Mouse (Mus musculus): ENCODE results near the gene Midn. TPM values are rescaled to one million over a fixed set of nuclear protein-coding genes. Genes with fewer than 3 reads are reported as not detected.

Gene Midn
- total and polyA plus RNA-seq, 3 experiments = 8.1 to 26.7 TPM; not detected in 1

GRCm38 (mm10) chr10:80139975-80140665 lies 8.0 kb upstream of the Midn start:
- peak overlapping the region; percentile 89 for H3K9ac ChIP-seq (ENCODE audit: control insufficient read depth, low read depth, low read length, poor library complexity, severe bottlenecking)
- peaks cover 29% of the 10 kb centered on the region for H3K79me2 ChIP-seq (ENCODE audit: control insufficient read depth, insufficient read depth, low read length, poor library complexity)
- peaks cover 0 to 8% of the 10 kb centered on the region in 2 experiments; a peak in 2 of 4 replicates for H3K36me3 ChIP-seq (ENCODE audit: control insufficient read depth in 1 of 2, insufficient read depth in 2 of 2, low read length in 2 of 2)
- H3K4me3 ChIP-seq (ENCODE audit: control insufficient read depth in 1 of 2, insufficient read depth in 1 of 2, low read depth in 2 of 2, low read length in 2 of 2) = peak overlapping the region; percentile 74 to 80
- H3K4me1 ChIP-seq (ENCODE audit: control insufficient read depth in 1 of 2, insufficient read depth in 2 of 2, low read length in 2 of 2) = peaks cover 0 to 25% of the 10 kb centered on the region in 2 experiments; a peak in 3 of 4 replicates
- H3K27me3 ChIP-seq (ENCODE audit: control insufficient read depth in 1 of 2, insufficient read depth in 2 of 2, low read length in 2 of 2) = no peaks in the 10 kb centered on the region
- peak overlapping the region; percentile 96 for H3K27ac ChIP-seq (ENCODE audit: control insufficient read depth, low read depth, low read length)
- TF ChIP-seq ZNF384 (IDR thresholded peaks at IDR 0.05; ENCODE audit: low read depth, low read length) (peak; percentile 51; the same call in 1 of the 2 replicates), ETS1 (IDR thresholded peaks at IDR 0.05; ENCODE audit: low read depth, low read length) (no peak)
- DNase-seq (ENCODE audit: low read depth, low spot score) = peak; percentile 38
- no peaks in the 10 kb centered on the region for H3K9me3 ChIP-seq (replicated peaks; ENCODE audit: insufficient read depth, low read length)

GRCm38 (mm10) chr10:80140666-80141035 lies 7.4 kb upstream of the Midn start, which contains the start of gene Cbarp:
Cbarp (minus strand) TSS chr10:80140835.
- TF ChIP-seq ETS1 (IDR thresholded peaks at IDR 0.05; ENCODE audit: low read depth, low read length) (0 out of 2 replicates have a peak, but pooled peaks have one; percentile 32), ZC3H11A (IDR thresholded peaks at IDR 0.05; ENCODE audit: low read depth, low read length) (no peak)
- peak within 1 kb of the TSS; percentile 96 for H3K27ac ChIP-seq (ENCODE audit: control insufficient read depth, low read depth, low read length)
- H3K9me3 ChIP-seq (replicated peaks; ENCODE audit: insufficient read depth, low read length) = no peaks in the 10 kb centered on the region
- peak; percentile 76 for DNase-seq (ENCODE audit: low read depth, low spot score)
- H3K4me1 ChIP-seq (ENCODE audit: control insufficient read depth in 1 of 2, insufficient read depth in 2 of 2, low read length in 2 of 2) = peaks cover 0 to 30% of the 10 kb centered on the region in 2 experiments; a peak in 3 of 4 replicates
- H3K79me2 ChIP-seq (ENCODE audit: control insufficient read depth, insufficient read depth, low read length, poor library complexity) = peaks cover 29% of the 10 kb centered on the region
- H3K27me3 ChIP-seq (ENCODE audit: control insufficient read depth in 1 of 2, insufficient read depth in 2 of 2, low read length in 2 of 2) = no peaks in the 10 kb centered on the region
- peaks cover 0 to 10% of the 10 kb centered on the region in 2 experiments; a peak in 2 of 4 replicates for H3K36me3 ChIP-seq (ENCODE audit: control insufficient read depth in 1 of 2, insufficient read depth in 2 of 2, low read length in 2 of 2)
- H3K4me3 ChIP-seq (ENCODE audit: control insufficient read depth in 1 of 2, insufficient read depth in 1 of 2, low read depth in 2 of 2, low read length in 2 of 2) = peak within 1 kb of the TSS; percentile 77 to 80
- peak within 1 kb of the TSS; percentile 89 for H3K9ac ChIP-seq (ENCODE audit: control insufficient read depth, low read depth, low read length, poor library complexity, severe bottlenecking)

- Histone ChIP-seq H3K4me1 (ENCODE audit: control insufficient read depth in 1 of 2, insufficient read depth in 2 of 2, low read length in 2 of 2) (peaks cover 0 to 34% of the 10 kb centered on the region in 2 experiments; a peak in 3 of 4 replicates), H3K27ac (ENCODE audit: control insufficient read depth, low read depth, low read length) (peak overlapping the region; percentile 96), H3K79me2 (ENCODE audit: control insufficient read depth, insufficient read depth, low read length, poor library complexity) (peaks cover 29% of the 10 kb centered on the region), H3K27me3 (ENCODE audit: control insufficient read depth in 1 of 2, insufficient read depth in 2 of 2, low read length in 2 of 2) (no peaks in the 10 kb centered on the region), H3K9ac (ENCODE audit: control insufficient read depth, low read depth, low read length, poor library complexity, severe bottlenecking) (peak overlapping the region; percentile 89), H3K9me3 (replicated peaks; ENCODE audit: insufficient read depth, low read length) (no peaks in the 10 kb centered on the region), H3K36me3 (ENCODE audit: control insufficient read depth in 1 of 2, insufficient read depth in 2 of 2, low read length in 2 of 2) (peaks cover 0 to 16% of the 10 kb centered on the region in 2 experiments; a peak in 2 of 4 replicates), H3K4me3 (ENCODE audit: control insufficient read depth in 1 of 2, insufficient read depth in 1 of 2, low read depth in 2 of 2, low read length in 2 of 2) (peak overlapping the region; percentile 74 to 80)
- DNase-seq (ENCODE audit: low read depth, low spot score) = peak; percentile 99
- TF ChIP-seq MAZ (IDR thresholded peaks at IDR 0.05; ENCODE audit: low read depth, low read length) (peak; percentile 98), HCFC1 (IDR thresholded peaks at IDR 0.05; ENCODE audit: low read depth, low read length) (peak; percentile 92), USF1 (IDR thresholded peaks at IDR 0.05; ENCODE audit: low read depth, low read length) (0 out of 2 replicates have a peak, but pooled peaks have one; percentile 24), NELFE (IDR thresholded peaks at IDR 0.05; ENCODE audit: low read depth, low read length) (peak; percentile 89), BHLHE40 (IDR thresholded peaks at IDR 0.05; ENCODE audit: borderline replicate concordance, low read depth, low read length) (peak; percentile 77), ZC3H11A (IDR thresholded peaks at IDR 0.05; ENCODE audit: low read depth, low read length) (peak; percentile 68), ZNF384 (IDR thresholded peaks at IDR 0.05; ENCODE audit: low read depth, low read length) (no peak), JUND (IDR thresholded peaks at IDR 0.05; ENCODE audit: low read depth, low read length) (peak; percentile 30; the same call in 1 of the 2 replicates), MYB (IDR thresholded peaks at IDR 0.05; ENCODE audit: low read depth, low read length) (no peak), POLR2AphosphoS5 (IDR thresholded peaks at IDR 0.05; ENCODE audit: borderline replicate concordance, low read depth, low read length) (no peak), EP300 (IDR thresholded peaks at IDR 0.05; ENCODE audit: low read depth in 1 of 2, low read length in 2 of 2) (peak in 1 of 2 experiments; percentile 37; a peak in 1 of 4 replicates), TBP (IDR thresholded peaks at IDR 0.05; ENCODE audit: low read depth, low read length) (peak; percentile 63; the same call in 1 of the 2 replicates), CHD1 (IDR thresholded peaks at IDR 0.05; ENCODE audit: low read depth, low read length) (0 out of 2 replicates have a peak, but pooled peaks have one; percentile 64), SIN3A (IDR thresholded peaks at IDR 0.05; ENCODE audit: low read length) (peak; percentile 93), MXI1 (IDR thresholded peaks at IDR 0.05; ENCODE audit: low read depth, low read length) (peak; percentile 87), ETS1 (IDR thresholded peaks at IDR 0.05; ENCODE audit: low read depth, low read length) (peak; percentile 88), POLR2A (IDR thresholded peaks at IDR 0.05; ENCODE audit: control insufficient read depth in 1 of 2, insufficient read depth in 1 of 2, low read depth in 1 of 2, low read length in 2 of 2, poor library complexity in 1 of 2) (peak; percentile 10 to 86; a peak in 2 of 4 replicates), CTCF (IDR thresholded peaks at IDR 0.05 in 2 of 3, conservative IDR thresholded peaks at IDR 0.05 in 1 of 3; ENCODE audit: control insufficient read depth in 1 of 3, insufficient read depth in 1 of 3, low read depth in 2 of 3, low read length in 3 of 3, poor library complexity in 1 of 3, severe bottlenecking in 1 of 3) (peak in 2 of 3 experiments; percentile 78 to 81; a peak in 5 of 6 replicates), MEF2A (IDR thresholded peaks at IDR 0.05; ENCODE audit: extremely low read depth, insufficient replicate concordance, low read depth, low read length, poor library complexity, severe bottlenecking) (no peak), POLR2AphosphoS2 (IDR thresholded peaks at IDR 0.05; ENCODE audit: low read length) (peak; percentile 97), RAD21 (IDR thresholded peaks at IDR 0.05; ENCODE audit: low read depth, low read length) (peak; percentile 77), UBTF (IDR thresholded peaks at IDR 0.05; ENCODE audit: borderline replicate concordance, insufficient read depth, low read depth, low read length) (no peak)
Measured at GRCm38 (mm10) chr10:80141243-80141642, 6.8 kb upstream of the Midn start.

Measured in MEL (cell line).